Mouse (Mus musculus) heart, embryonic 16.5 days (tissue): ENCODE data around the gene Rps3a1. TPM values are rescaled to one million over a fixed set of nuclear protein-coding genes. Genes with fewer than 3 reads are reported as not detected.

Experiments
- polyA plus RNA-seq: library from polyadenylated mRNA; unstranded; fragments of >200 nt; fragmentation: Nextera tagmentation; extraction: Ambion mirVana; gene quantifications from 2 replicates; pipeline ENCODE4 v1.2.1, GENCODE M21; 2015

Gene Rps3a1
- polyA plus RNA-seq, 1 experiment from 2014 or later, result 795 TPM

Other genes with a start within 250 kb of the Rps3a1 start
- 11.3 and 13.8 TPM in 2 replicates for gene Sh3d19, start 171.6 kb downstream of the Rps3a1 start, polyA plus RNA-seq
- not detected in 2 replicates for gene Prss48, start 140.2 kb downstream of the Rps3a1 start, polyA plus RNA-seq
- 1.7 and 1.8 TPM in 2 replicates for gene Lrba, start 82.0 kb upstream of the Rps3a1 start, polyA plus RNA-seq